Mouse (Mus musculus): Measurements from ENCODE around the gene Cln6. TPM values are rescaled to one million over a fixed set of nuclear protein-coding genes. Genes with fewer than 3 reads are reported as not detected.

Cln6 gene
- total and polyA plus RNA-seq, 3 experiments = 29.4 to 52.1 TPM; not detected in 1

GRCm38 (mm10) chr9:62810543-62811515 lies 27.8 kb upstream of the Cln6 start:
- Histone ChIP-seq H3K4me1 (ENCODE audit: control insufficient read depth in 1 of 2, insufficient read depth in 2 of 2, low read length in 2 of 2) (peaks cover 17% of the 10 kb centered on the region in 2 experiments), H3K9ac (ENCODE audit: control insufficient read depth, low read depth, low read length, poor library complexity, severe bottlenecking) (peak overlapping the region; percentile 99), H3K9me3 (replicated peaks; ENCODE audit: insufficient read depth, low read length) (no peaks in the 10 kb centered on the region), H3K27me3 (ENCODE audit: control insufficient read depth in 1 of 2, insufficient read depth in 2 of 2, low read length in 2 of 2) (no peaks in the 10 kb centered on the region), H3K27ac (ENCODE audit: control insufficient read depth, low read depth, low read length) (peak overlapping the region; percentile 93), H3K36me3 (ENCODE audit: control insufficient read depth in 1 of 2, insufficient read depth in 2 of 2, low read length in 2 of 2) (peaks cover 3 to 44% of the 10 kb centered on the region in 2 experiments; a peak in 3 of 4 replicates), H3K79me2 (ENCODE audit: control insufficient read depth, insufficient read depth, low read length, poor library complexity) (peaks cover 57% of the 10 kb centered on the region), H3K4me3 (ENCODE audit: control insufficient read depth in 1 of 2, insufficient read depth in 1 of 2, low read depth in 2 of 2, low read length in 2 of 2) (peak overlapping the region; percentile 73 to 85)
- TF ChIP-seq MAZ (IDR thresholded peaks at IDR 0.05; ENCODE audit: low read depth, low read length) (0 out of 2 replicates have a peak, but pooled peaks have one; percentile 52), SIN3A (IDR thresholded peaks at IDR 0.05; ENCODE audit: low read length) (peak; percentile 79), CHD1 (IDR thresholded peaks at IDR 0.05; ENCODE audit: low read depth, low read length) (peak; percentile 96), MXI1 (IDR thresholded peaks at IDR 0.05; ENCODE audit: low read depth, low read length) (peak; percentile 50; the same call in 1 of the 2 replicates), JUND (IDR thresholded peaks at IDR 0.05; ENCODE audit: low read depth, low read length) (no peak), HCFC1 (IDR thresholded peaks at IDR 0.05; ENCODE audit: low read depth, low read length) (peak; percentile 37; the same call in 1 of the 2 replicates), TCF12 (IDR thresholded peaks at IDR 0.05; ENCODE audit: low read depth, low read length) (no peak), USF1 (IDR thresholded peaks at IDR 0.05; ENCODE audit: low read depth, low read length) (no peak), EP300 (IDR thresholded peaks at IDR 0.05; ENCODE audit: low read depth in 1 of 2, low read length in 2 of 2) (no peak; a peak in 1 of 4 replicates), NELFE (IDR thresholded peaks at IDR 0.05; ENCODE audit: low read depth, low read length) (peak; percentile 22; the same call in 1 of the 2 replicates), RAD21 (IDR thresholded peaks at IDR 0.05; ENCODE audit: low read depth, low read length) (no peak; the same call in 1 of the 2 replicates), ZNF384 (IDR thresholded peaks at IDR 0.05; ENCODE audit: low read depth, low read length) (no peak), RCOR1 (IDR thresholded peaks at IDR 0.05; ENCODE audit: low read depth, low read length) (no peak), GABPA (IDR thresholded peaks at IDR 0.05; ENCODE audit: low read depth, low read length) (no peak), GATA1 (IDR thresholded peaks at IDR 0.05; ENCODE audit: low read depth, low read length) (peak; percentile 34; the same call in 1 of the 2 replicates), TBP (IDR thresholded peaks at IDR 0.05; ENCODE audit: low read depth, low read length) (0 out of 2 replicates have a peak, but pooled peaks have one; percentile 25), E2F4 (IDR thresholded peaks at IDR 0.05; ENCODE audit: borderline replicate concordance, low read depth, low read length) (no peak), MEF2A (IDR thresholded peaks at IDR 0.05; ENCODE audit: extremely low read depth, insufficient replicate concordance, low read depth, low read length, poor library complexity, severe bottlenecking) (no peak), MAFK (IDR thresholded peaks at IDR 0.05; ENCODE audit: borderline replicate concordance, low read depth, low read length) (no peak), ETS1 (IDR thresholded peaks at IDR 0.05; ENCODE audit: low read depth, low read length) (no peak), POLR2AphosphoS2 (IDR thresholded peaks at IDR 0.05; ENCODE audit: low read length) (0 out of 2 replicates have a peak, but pooled peaks have one; percentile 21), BHLHE40 (IDR thresholded peaks at IDR 0.05; ENCODE audit: borderline replicate concordance, low read depth, low read length) (no peak), KAT2A (conservative IDR thresholded peaks at IDR 0.05; ENCODE audit: low read depth, low read length) (no peak), MYB (IDR thresholded peaks at IDR 0.05; ENCODE audit: low read depth, low read length) (no peak), UBTF (IDR thresholded peaks at IDR 0.05; ENCODE audit: borderline replicate concordance, insufficient read depth, low read depth, low read length) (0 out of 2 replicates have a peak, but pooled peaks have one; percentile 1), TAL1 (IDR thresholded peaks at IDR 0.05; ENCODE audit: low read length) (no peak), POLR2AphosphoS5 (IDR thresholded peaks at IDR 0.05; ENCODE audit: borderline replicate concordance, low read depth, low read length) (no peak), USF2 (IDR thresholded peaks at IDR 0.05; ENCODE audit: borderline replicate concordance in 1 of 2, insufficient read depth in 1 of 2, low read depth in 1 of 2, low read length in 2 of 2) (no peak), ZMIZ1 (IDR thresholded peaks at IDR 0.05; ENCODE audit: low read depth, low read length) (0 out of 2 replicates have a peak, but pooled peaks have one; percentile 27), MAX (IDR thresholded peaks at IDR 0.05; ENCODE audit: low read length) (no peak), NRF1 (IDR thresholded peaks at IDR 0.05; ENCODE audit: insufficient read depth, low read depth, low read length, poor library complexity, severe bottlenecking) (no peak), CTCF (IDR thresholded peaks at IDR 0.05 in 2 of 3, conservative IDR thresholded peaks at IDR 0.05 in 1 of 3; ENCODE audit: control insufficient read depth in 1 of 3, insufficient read depth in 1 of 3, low read depth in 2 of 3, low read length in 3 of 3, poor library complexity in 1 of 3, severe bottlenecking in 1 of 3) (peak in 2 of 3 experiments; percentile 10 to 14; a peak in 1 of 6 replicates), MYC (IDR thresholded peaks at IDR 0.05; ENCODE audit: low read depth, low read length) (peak; percentile 50; the same call in 1 of the 2 replicates)
- DNase-seq (ENCODE audit: low read depth, low spot score) = peak; percentile 78

All from MEL (cell line).